Mouse (Mus musculus) heart, postnatal 0 days (tissue): ENCODE measurements around the gene Icos.

Source experiments
- CTCF ChIP-seq: IDR thresholded peaks from 2 replicates; pipeline ENCODE4 v1.5.1; 2016; ENCODE audit warnings: antibody characterized with exemption, control low read depth, low read depth
- EP300 ChIP-seq: IDR thresholded peaks from 2 replicates; pipeline ENCODE4 v1.6.1; 2016; ENCODE audit warnings: antibody characterized with exemption, low read depth

DNA sequence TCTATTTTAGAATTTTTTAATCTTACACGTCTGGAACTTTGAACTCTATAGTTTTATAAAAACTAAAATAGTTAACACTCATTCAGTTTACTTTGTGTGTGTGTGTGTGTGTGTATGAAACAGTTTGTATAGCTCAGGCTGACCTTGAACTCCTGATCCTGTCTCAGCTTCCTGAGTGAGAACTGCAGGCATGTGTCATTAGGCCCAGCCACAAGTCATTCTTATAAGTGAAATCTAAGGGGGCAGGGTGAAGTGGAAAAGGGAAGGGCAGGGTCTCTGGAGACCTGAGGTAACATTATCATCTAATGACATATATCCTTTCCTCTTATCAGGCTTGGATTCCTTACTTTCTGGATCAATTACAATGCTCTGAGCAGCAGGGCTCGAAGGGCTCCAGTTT lies 34.8 kb upstream of the Icos start:
- TF ChIP-seq CTCF (no peak), EP300 (no peak)
